Mouse (Mus musculus): ENCODE measurements around the gene Efcab12.
A peak's percentile ranks its signal among the peaks of the same experiment; 100 is the strongest.

Efcab12 gene

DNA sequence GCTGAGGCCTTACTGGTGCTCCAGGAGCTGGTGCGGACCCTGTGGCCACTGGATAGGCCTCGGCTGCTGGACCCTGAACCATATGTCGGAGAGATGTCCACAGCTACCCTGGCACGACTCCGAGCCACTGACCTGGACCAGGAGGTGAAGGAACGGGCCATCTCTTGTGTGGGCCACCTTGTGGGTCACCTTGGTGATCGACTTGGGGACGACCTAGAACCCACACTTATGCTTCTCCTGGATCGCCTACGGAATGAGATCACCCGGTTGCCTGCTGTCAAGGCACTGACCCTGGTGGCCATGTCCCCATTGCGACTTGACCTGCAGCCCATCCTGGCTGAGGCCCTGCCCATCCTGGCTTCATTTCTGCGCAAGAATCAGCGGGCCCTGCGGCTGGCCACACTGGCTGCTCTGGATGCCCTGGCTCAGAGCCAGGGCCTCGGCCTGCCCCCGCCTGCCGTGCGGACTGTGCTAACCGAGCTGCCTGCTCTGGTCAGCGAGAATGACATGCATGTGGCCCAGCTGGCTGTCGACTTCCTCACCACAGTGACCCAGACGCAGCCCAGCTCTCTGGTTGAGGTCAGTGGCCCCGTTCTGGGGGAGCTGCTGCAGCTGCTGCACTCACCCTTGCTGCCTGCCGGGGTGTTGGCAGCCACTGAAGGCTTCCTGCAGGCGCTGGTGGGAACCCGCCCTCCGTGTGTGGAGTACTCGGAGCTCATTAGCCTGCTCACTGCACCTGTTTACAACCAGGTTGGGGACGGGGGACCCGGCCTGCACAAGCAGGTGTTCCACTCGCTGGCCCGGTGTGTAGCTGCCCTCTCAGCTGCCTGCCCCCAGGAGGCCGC lies 46.1 kb downstream of the Efcab12 start:
- DNase-seq (ENCODE audit: low read depth) = no peak

DNA sequence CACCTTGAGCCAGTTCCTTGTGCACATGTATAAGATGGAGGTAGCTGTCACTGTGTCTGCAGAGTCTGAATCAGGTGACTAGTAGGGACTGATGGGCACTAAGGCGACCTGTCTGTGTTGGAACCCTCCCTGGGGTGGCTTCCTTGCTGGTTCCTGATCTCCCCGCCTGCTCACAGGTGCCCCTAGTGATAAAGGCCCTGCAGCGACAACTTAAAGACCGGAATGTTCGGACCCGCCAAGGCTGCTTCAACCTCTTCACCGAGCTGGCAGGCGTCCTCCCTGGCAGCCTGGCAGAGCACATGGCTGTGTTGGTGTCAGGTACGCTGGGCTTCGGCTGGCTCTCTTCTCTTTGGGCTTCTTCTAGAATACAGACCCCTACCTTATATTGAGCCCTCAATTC lies 47.2 kb downstream of the Efcab12 start:
- DNase-seq (ENCODE audit: low read depth) = no peak

DNA sequence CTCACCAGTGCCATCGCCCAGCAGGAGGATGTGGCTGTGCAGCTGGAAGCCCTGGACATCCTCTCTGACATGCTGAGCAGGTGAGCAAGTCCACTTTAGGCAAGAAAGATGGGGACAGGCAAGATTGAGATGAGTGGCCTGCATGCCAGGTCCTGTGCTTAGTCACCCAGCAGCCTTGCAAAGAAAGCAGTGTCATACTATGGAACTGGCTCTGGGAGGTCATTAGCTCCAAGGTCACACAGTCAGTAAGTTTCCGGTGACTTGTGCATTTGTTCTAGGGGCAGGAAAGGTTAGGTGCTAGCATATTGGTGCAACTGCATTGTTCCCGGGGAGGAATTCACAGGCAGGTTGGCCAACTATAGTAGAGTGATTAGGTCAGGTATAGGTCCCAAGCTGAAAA lies 55.4 kb downstream of the Efcab12 start:
- DNase-seq (ENCODE audit: low read depth) = no peak

DNA sequence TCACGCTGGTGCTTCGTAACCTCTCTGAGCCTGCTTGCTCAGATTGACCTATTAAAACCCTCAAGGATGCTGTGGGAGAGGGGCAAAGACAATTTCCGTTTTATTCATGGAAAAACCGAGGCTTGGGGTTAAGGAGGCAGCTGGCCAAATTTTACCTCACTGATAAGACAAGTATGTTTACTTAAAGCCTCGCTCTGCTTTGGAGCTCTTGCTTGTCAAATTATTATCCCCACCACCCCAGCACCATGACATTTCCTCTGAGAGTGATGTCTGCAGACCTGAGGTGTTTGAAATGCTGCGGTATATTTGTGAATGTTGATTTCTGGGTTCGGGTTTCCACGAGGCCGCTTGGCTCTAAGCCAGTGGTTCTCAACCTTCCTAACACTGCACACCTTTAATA lies 61.8 kb downstream of the Efcab12 start:
- no peak for DNase-seq (ENCODE audit: low read depth)

DNA sequence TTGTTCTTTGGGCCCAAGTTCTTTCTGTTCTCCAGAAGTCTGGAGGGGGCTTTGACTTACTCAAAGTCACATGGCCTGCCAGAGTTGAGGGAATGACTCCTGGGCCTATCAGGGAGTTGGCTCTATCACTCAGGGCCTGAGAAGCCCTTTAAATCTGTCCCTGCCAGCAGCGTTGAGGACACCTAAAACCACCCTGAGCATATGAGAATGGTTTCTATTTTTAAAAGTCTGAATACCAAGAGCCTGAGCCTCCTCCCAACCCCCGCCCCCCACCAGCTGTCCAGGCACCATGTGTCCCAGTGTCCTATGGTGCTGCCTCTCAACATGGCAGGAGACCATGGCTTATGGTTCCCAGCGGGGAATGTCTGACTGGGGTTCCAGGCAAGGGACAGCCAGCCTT lies 62.4 kb downstream of the Efcab12 start:
- DNase-seq (ENCODE audit: low read depth) = no peak

DNA sequence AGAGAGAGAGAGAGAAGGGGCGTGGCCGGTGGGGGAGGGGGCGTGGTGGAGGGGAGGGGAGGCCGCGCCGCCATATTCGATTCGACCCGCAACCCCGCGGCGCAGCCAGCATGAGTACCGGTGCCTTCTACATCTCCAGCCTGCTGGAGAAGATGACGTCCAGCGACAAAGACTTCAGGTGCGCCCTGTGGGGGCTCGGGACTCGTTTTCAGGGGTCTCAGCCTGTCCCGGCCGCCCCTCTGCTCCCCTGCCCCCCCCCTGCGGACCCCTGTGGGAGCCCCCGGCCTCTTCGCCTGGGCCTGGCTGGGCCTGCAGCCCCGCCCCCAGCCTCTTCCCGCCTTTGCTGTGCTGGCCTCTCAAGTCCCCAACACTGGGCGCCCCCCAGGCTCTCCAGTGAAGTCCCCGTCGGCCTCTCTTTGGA lies 63.7 kb downstream of the Efcab12 start, which contains the start of gene Cand2:
Cand2 (plus strand) TSS at position 38 of the 421 bp plus-strand sequence.
- DNase-seq (ENCODE audit: low read depth) = peak; percentile 81

DNA sequence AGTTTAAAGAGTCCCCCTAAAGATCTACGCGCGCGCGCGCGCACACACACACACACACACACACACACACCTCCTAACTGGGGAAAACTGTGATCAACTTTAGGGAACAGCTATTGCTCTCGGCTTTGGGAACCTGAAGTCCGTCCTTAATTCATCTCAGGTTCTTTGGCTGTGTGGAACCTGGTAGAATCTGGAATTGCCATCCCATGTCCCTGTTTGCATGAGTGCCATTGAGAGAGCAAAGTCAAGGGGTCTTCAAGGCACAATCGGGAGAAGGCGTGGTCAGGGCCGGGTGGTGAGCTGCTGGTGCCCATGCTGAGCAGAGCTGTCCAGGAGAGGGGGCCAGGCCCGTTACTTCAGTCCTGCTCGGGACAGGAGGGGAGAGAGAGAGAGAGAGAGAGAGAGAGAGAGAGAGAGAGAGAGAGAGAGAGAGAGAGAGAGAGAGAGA lies 64.2 kb downstream of the Efcab12 start:
- peak; percentile 64 for DNase-seq (ENCODE audit: low read depth)

DNA sequence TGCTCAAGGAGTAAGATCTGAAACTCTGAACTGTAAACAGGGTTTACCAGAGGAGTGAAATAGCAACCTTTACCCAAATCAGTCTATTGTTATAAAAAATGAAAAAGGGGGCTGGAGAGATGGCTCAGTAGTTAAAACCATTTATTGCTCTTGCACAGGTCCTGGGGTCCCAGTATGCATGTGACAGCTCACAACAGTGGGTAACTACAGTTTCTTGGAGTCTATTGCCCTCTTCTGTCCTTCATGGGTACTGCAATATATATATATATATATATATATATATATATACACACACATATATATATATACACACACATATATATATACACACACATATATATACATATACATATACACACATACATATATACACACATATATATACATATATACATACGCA lies 65.6 kb downstream of the Efcab12 start:
- DNase-seq (ENCODE audit: low read depth) = peak; percentile 69

DNA sequence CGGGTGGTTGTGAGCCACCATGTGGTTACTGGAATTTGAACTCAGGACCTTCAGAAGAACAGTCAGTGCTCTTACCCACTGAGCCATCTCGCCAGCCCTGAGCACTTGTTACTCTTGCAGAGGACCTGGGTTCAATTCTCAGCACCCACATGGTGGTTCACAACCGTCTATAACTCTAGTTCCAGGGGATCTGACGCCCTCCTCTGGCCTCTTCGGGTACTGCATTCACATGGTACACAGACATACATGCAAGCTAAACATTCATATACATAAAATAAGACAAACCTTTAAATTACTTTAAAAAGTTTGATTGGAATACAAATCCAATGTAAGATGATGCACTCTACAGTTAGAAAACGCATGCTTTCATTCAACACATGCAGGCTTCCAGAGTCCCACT lies 66.0 kb downstream of the Efcab12 start:
- DNase-seq (ENCODE audit: low read depth) = no peak

DNA sequence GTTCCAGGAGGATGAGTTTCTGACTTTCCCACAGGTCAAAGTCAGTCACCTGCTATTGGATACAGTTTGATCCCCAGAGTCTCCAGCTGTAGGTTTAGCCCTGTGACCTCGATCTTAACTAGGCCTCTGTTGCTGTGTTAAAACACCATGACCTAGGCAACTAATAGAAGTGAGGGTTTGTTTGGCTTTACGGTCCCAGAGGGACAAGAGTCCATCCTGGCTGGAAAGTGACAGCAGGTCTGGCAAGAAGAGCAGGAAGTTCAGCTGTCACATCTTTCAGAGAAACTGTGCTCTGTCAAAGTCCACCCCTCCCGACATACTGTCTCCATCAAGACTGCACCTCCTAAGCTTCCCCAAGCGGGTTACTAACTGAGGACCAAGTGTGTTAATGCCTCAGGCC lies 67.4 kb downstream of the Efcab12 start:
- no peak for DNase-seq (ENCODE audit: low read depth)

DNA sequence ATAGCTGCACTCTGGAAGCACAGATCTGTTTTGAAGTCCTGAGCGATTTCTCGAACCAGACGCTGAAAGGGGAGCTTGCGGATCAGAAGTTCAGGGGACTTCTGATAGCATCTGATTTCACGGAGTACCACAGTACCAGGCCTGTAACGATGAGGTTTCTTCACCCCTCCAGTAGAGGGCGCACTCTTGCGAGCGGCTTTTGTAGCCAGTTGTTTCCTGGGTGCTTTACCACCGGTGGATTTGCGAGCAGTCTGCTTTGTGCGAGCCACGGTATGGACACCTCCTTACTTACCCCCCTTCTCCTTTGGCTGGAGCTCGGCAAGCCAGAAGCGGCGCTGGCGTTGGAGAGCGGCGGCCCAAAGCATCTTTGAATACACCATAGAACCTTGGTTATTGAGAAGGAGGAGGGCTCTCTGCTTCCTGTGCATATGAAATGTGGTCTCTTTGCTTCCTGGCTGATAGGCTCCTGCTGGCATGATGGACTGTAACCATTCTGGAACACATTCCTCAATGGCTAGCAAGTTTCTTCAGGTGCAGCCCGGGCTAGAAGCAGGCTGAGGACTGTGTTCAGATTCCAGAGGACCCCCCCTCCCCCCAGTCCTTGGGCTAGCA lies 68.0 kb downstream of the Efcab12 start:
- DNase-seq (ENCODE audit: low read depth) = no peak

DNA sequence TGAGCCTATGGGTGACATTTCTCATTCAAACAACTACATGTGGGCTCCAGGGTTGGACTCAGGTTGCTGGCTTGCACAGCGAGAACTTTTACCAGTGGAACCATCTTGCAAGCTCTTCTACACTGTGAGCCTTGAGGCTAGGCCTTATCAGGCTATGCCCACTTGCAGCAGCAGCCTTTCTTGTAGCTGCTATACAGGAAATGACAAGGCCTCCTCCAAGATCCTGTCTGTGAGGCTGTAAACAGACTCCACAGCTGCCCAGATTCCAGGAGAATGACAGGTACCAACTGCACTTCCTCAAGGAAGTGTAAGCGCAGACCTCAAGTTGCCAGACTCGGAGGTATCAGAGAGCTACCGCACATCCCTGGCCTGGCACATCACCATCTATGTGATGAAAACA lies 70.0 kb downstream of the Efcab12 start:
- DNase-seq (ENCODE audit: low read depth) = no peak

DNA sequence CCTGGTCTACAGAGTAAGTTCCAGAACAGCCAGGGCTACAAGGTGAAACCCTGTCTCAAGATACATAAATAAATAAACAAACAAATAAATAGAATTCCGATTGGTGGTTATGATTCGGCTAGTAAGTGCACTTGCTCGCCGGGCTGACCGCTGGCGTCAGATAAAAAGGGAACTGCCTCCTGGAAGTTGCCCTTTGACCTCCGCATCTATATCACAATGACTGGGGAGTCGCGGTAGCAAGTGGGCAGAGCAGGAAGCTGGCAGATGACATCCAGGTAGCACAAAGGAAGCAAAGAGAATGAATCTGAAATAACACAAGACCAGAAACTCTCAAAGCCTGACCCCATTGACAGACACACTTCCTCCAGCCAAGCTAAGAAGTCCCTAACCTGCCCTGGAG lies 70.9 kb downstream of the Efcab12 start:
- no peak for DNase-seq (ENCODE audit: low read depth)

DNA sequence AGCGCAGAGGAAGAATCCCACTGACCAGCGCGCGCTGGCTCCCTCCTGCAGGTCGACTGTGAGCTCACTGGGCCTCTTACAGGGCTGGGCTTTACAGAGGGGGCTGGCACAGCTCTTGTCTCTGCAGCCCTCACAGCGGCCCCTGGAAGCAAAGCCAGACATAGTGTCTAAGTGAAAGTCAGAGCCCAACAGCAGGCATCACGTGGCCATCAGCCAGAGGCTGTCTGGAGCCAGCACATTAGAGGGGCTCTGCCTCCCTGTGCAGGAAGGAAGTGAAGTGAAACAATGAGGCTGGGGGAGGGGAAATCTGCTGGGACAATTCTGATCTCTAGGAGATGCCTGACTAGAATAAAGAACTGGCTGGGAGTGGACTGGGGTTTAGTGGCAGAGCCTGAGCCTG lies 74.0 kb downstream of the Efcab12 start:
- no peak for DNase-seq (ENCODE audit: low read depth)

DNA sequence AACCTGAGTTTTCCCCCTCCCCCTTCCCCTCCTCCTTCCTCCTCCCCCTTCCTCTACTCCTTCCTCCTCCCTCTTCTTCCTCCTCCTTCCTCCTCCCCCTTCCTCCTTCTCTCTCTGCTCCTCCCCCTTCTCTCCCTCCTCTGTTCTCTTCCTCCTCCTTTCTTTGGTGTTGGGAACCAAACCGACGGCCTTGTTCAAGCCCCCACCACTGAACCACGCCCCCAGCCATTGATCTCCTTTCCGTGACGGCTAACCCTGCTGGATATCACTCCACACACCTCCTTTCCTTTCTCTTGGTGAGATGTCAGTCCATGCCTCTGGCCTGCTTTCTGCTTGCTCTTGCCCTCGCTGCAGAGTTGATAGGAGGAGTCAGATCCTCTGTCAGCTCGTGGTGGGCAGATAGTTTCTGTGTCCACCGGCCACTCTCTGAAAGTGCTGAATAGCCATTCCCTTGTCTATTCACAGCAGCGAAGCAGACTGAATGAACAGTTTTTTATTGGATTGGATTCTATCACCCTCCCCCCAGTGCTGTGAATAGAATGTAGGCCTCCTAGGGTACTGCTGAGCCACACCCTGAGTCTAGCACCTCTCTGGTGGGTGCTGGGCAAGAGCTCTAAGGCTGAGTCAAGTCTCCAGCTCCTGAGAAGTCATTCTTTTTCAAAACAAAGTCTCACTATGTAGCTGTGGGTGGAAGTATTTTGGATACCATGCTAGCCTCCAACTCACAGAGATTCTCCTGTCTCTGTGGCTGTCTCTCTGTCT lies 76.0 kb downstream of the Efcab12 start, which contains the start of gene Tmem40:
Tmem40 (minus strand) TSS at position 416 of the 762 bp plus-strand sequence.
- peak; percentile 63 for DNase-seq (ENCODE audit: low read depth)

DNA sequence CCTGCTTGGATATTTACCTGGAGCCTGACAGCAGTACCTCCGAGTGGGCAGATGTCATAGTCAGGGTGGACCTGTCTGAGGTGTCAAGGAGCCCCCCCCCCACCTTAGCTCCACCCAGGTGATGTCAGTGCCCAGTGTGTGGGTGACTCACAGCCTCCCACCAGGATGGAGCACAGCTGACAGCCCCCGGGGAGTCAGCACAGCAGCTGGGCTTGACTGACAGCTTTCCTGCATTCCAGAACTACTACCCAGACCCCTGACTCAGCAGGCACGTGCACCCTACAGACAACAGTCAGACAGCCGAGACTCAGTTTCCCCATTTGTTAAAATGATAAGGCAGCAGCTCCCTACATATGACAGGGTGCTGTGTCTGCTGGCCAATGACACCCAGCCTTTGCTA lies 77.2 kb downstream of the Efcab12 start:
- no peak for DNase-seq (ENCODE audit: low read depth)
